7 mouse cellular contexts compared by ENCODE assay signal in genomic region chr19:10304810-10305544, GRCm38 (mm10). TPM values are rescaled to one million over a fixed set of nuclear protein-coding genes. Genes with fewer than 3 reads are reported as not detected.
DNase-seq lines count a peak whose midpoint lies in the region; ATAC-seq and TF ChIP-seq lines count a peak whose summit lies in the region.

Dagla (minus strand) TSS chr19:10304877.

- peak; percentile 11; the same call in 1 of the 2 replicates for TF ChIP-seq POLR2A in small intestine, adult 2 months (IDR thresholded peaks at IDR 0.05; ENCODE audit: low read depth, low read length)

- TF ChIP-seq CTCF in small intestine, adult 2 months (IDR thresholded peaks at IDR 0.05; ENCODE audit: extremely low read depth, insufficient read length, insufficient replicate concordance, low read depth, low read length): peak; percentile 75

- peak; percentile 41 for DNase-seq in adrenal gland, adult 8-10 months
- DNase-seq in gastrocnemius, postnatal 36 days: peak; percentile 63 to 84

- H3K27me3 ChIP-seq in intestine, embryonic 15.5 days (replicated peaks): no peaks in the 10 kb centered on the region
- peaks cover 53% of the 10 kb centered on the region for H3K27me3 ChIP-seq in limb, embryonic 12.5 days
- peaks cover 18% of the 10 kb centered on the region for H3K27me3 ChIP-seq in midbrain, embryonic 13.5 days
- H3K27me3 ChIP-seq in small intestine, adult 2 months (ENCODE audit: control insufficient read depth, insufficient read depth, low read length): no peaks in the 10 kb centered on the region

- H3K27ac ChIP-seq in intestine, embryonic 15.5 days: no peak within 1 kb of the TSS
- no peak within 1 kb of the TSS for H3K27ac ChIP-seq in limb, embryonic 12.5 days
- H3K27ac ChIP-seq in midbrain, embryonic 13.5 days: no peak within 1 kb of the TSS; the same call in 1 of the 2 replicates
- H3K27ac ChIP-seq in small intestine, adult 2 months (ENCODE audit: insufficient read depth, low read depth, low read length): no peak within 1 kb of the TSS

- H3K36me3 ChIP-seq in intestine, embryonic 15.5 days: no peaks in the 10 kb centered on the region
- H3K36me3 ChIP-seq in limb, embryonic 12.5 days: no peaks in the 10 kb centered on the region
- no peaks in the 10 kb centered on the region for H3K36me3 ChIP-seq in midbrain, embryonic 13.5 days
- H3K36me3 ChIP-seq in small intestine, adult 2 months (ENCODE audit: control insufficient read depth, insufficient read depth, low read length): no peaks in the 10 kb centered on the region

- ATAC-seq in common myeloid progenitor, adult 5-6 weeks (replicated peaks; ENCODE audit: low read depth, poor library complexity, severe bottlenecking): peak; percentile 66
- ATAC-seq in intestine, embryonic 15.5 days: peak; percentile 87
- ATAC-seq in limb, embryonic 12.5 days (ENCODE audit: insufficient number of reproducible peaks, insufficient read depth, low FRiP score, low TSS enrichment, low read depth): peak; percentile 60
- ATAC-seq in midbrain, embryonic 13.5 days: peak; percentile 87

- H3K4me3 ChIP-seq in intestine, embryonic 15.5 days (replicated peaks): peak within 1 kb of the TSS; percentile 74
- peak within 1 kb of the TSS; percentile 72 for H3K4me3 ChIP-seq in limb, embryonic 12.5 days (replicated peaks)
- peak within 1 kb of the TSS; percentile 70 for H3K4me3 ChIP-seq in midbrain, embryonic 13.5 days (replicated peaks)
- peak within 1 kb of the TSS; percentile 73 for H3K4me3 ChIP-seq in small intestine, adult 2 months (ENCODE audit: low read depth, low read length)

- H3K9ac ChIP-seq in intestine, embryonic 15.5 days: peak within 1 kb of the TSS; percentile 75
- H3K9ac ChIP-seq in limb, embryonic 12.5 days (replicated peaks): peak within 1 kb of the TSS; percentile 76
- H3K9ac ChIP-seq in midbrain, embryonic 13.5 days (replicated peaks): peak within 1 kb of the TSS; percentile 86

- no peaks in the 10 kb centered on the region for H3K9me3 ChIP-seq in intestine, embryonic 15.5 days
- H3K9me3 ChIP-seq in limb, embryonic 12.5 days: no peaks in the 10 kb centered on the region
- H3K9me3 ChIP-seq in midbrain, embryonic 13.5 days: no peaks in the 10 kb centered on the region

- H3K4me1 ChIP-seq in intestine, embryonic 15.5 days (replicated peaks): peaks cover 28% of the 10 kb centered on the region
- H3K4me1 ChIP-seq in limb, embryonic 12.5 days (replicated peaks): peaks cover 12% of the 10 kb centered on the region; the same call in 1 of the 2 replicates
- H3K4me1 ChIP-seq in midbrain, embryonic 13.5 days (replicated peaks): peaks cover 21% of the 10 kb centered on the region
- peaks cover 9% of the 10 kb centered on the region for H3K4me1 ChIP-seq in small intestine, adult 2 months (ENCODE audit: control insufficient read depth, insufficient read depth, insufficient read length, low read length)

- peak within 1 kb of the TSS; percentile 94 for H3K4me2 ChIP-seq in intestine, embryonic 15.5 days (replicated peaks)
- H3K4me2 ChIP-seq in limb, embryonic 12.5 days: peak within 1 kb of the TSS; percentile 98
- H3K4me2 ChIP-seq in midbrain, embryonic 13.5 days (replicated peaks): peak within 1 kb of the TSS; percentile 90

- intact Hi-C loops in gastrocnemius, postnatal 36 days (cut with DNase I): loop anchor here (2.0 kb wide), 2 partner anchors 38 to 48 kb away; no protein-coding TSS in a partner anchor

- WGBS in intestine, embryonic 15.5 days: 5% methylated on average over 56 of the region's 56 CpGs
- WGBS in limb, embryonic 12.5 days: 10% methylated on average over 56 of the region's 56 CpGs
- WGBS in midbrain, embryonic 13.5 days: 9% methylated on average over 50 of the region's 56 CpGs
- 4% methylated on average over 47 of the region's 56 CpGs for WGBS in small intestine, adult 2 months

RNA-seq across cellular contexts. Expression of gene Dagla, which starts in this region (rescaled TPM):
- 1 to 10 TPM; 3.3 to 4.4 (median 3.8) TPM for total RNA-seq in adrenal gland, adult 8-10 months (2022)
- not detected in 2 replicates for total RNA-seq in common myeloid progenitor, adult 5-6 weeks (2017)
- 1 to 10 TPM; 6.9 to 8.9 TPM for total RNA-seq in gastrocnemius, postnatal 36 days (2021)
- 3.5 and 3.6 TPM in 2 replicates for polyA plus RNA-seq in intestine, embryonic 15.5 days (2015; fragmentation: Nextera tagmentation; extraction: Ambion mirVana)
- 1.8 and 2.4 TPM in 2 replicates for polyA plus RNA-seq in limb, embryonic 12.5 days (2016; fragmentation: Nextera tagmentation; extraction: Ambion mirVana)
- 5.1 and 5.3 TPM in 2 replicates for polyA plus RNA-seq in midbrain, embryonic 13.5 days (2015; fragmentation: Nextera tagmentation; extraction: Ambion mirVana)
- polyA plus RNA-seq in small intestine, adult 2 months (2012; rRNA removed): 5.6 and 8.7 TPM in 2 replicates

Comparison
In these comparisons a context has a peak if more than half of its experiments do, and no peak if none do; other contexts are left out.
1. Peak in ATAC-seq in common myeloid progenitor, adult 5-6 weeks; RNA of the gene not detected or under 1 TPM.